Mouse (Mus musculus) layer of hippocampus, adult 11-12 months (tissue): ENCODE data around the gene Ruvbl2.

Experiments
- DNase-seq: peaks from one replicate; pipeline ENCODE4 v3.0.0; 2022; ENCODE audit warnings: low spot score

Ruvbl2 gene

DNA sequence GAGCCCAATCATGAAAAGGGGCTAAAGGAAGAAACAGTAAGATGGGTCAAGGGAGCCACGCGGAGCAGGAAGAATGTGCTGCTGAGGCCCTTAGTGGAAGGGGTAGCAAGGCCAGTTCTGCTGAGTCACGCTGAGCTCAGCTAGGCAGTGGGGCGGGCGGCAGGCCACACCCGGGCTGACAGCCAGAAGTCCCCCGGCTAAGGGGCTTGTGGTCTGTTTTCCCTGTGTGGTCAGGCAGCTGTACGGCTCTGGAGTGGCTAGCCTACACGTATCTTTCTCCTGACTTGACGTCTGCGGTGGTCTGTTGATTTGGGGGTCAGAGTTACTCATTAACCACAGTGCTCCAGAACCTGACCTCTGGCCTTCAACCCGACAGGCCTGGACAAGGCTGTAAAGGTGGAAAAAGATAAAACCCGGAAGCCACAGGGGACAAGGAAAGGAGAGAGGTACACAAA, 23.0 kb upstream of the Ruvbl2 start:
- peak; percentile 56 for DNase-seq

DNA sequence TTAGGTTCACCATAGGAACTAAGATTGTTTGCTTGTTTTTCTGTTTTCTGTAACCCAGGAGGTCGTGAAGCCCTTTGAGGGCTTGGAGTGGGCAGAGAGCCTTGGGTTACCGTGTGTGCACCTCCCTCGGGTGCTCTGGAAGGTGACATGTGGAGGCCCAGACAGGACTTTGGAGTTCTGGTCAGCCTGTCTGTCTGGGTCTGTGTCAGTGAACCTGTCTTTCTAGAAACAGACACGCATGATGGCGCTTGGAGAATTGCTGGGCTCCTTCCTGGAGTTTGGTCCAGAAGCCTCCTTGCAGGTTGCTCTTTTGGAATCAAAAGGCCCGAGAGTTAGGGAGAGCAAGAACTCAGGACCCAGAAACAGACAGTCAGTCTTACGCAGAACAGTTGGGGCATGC, 22.5 kb upstream of the Ruvbl2 start:
- DNase-seq = no peak

DNA sequence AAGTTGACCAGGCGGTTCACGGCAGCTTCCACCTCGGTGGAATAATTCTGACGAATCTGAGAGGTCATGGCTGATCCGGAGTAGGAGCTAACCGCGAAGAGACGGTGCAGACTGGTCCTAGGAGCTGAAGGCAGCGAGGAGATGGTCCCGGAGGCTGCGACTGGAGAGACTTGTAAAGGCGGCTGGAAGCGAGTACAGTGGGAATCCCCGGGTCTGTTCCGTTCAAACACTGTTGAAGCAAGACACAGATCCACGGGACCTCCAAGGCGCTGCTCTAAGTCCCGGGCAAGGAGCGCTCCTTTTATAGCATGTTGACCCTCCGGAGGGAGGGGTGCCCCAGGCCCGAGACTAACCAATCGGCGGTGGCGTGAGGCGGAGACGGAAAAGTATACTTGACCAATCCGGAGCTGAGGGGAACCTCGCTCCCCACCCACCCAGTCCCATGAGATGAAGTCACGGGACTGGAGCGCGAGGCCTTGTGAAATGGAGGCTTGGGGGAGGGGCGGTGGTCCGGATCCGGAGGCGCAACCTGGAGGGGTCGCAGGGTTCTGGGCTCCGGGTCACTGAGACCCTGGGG, 21.8 kb upstream of the Ruvbl2 start, which contains the start of gene Ftl1:
Ftl1 (minus strand) TSS at position 321 of the 577 bp plus-strand sequence.
- peak; percentile 98 for DNase-seq

DNA sequence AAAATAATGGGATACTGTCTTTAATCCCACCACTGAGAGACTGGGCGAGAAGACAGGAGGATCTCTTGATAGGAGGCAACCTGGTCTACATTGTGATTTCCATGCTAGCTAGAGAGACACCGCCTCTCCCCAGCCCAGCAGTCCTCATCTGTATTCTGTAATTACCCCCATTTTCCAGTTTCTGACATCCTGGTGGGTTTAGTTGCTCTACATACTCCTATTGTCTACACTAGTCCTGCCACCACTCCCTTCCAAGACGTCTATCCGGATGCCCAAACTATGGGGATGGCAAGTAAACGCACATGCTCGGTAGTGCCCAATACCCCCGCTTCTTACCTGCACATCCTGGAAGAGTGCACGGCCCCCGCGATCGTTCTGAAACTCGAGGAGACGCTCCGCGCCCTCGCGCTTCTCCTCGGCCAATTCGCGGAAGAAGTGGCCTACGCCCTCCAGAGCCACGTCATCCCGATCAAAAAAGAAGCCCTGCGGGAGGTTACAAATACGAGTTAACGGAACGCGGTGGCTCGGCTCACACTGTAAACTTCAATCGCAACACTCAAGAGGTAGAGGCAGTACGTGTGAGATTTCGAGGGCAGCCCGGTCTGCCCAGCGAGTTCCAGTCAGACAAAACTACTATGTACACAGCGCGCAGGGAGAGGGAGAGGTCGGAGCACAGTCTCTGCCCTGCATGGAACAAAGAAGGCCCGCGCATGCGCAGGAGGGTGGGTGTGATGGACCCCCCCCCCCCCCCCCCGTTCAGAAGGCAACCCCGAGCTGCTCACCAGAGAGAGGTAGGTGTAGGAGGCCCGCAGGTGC, 21.1 kb upstream of the Ruvbl2 start:
- peak; percentile 82 for DNase-seq

DNA sequence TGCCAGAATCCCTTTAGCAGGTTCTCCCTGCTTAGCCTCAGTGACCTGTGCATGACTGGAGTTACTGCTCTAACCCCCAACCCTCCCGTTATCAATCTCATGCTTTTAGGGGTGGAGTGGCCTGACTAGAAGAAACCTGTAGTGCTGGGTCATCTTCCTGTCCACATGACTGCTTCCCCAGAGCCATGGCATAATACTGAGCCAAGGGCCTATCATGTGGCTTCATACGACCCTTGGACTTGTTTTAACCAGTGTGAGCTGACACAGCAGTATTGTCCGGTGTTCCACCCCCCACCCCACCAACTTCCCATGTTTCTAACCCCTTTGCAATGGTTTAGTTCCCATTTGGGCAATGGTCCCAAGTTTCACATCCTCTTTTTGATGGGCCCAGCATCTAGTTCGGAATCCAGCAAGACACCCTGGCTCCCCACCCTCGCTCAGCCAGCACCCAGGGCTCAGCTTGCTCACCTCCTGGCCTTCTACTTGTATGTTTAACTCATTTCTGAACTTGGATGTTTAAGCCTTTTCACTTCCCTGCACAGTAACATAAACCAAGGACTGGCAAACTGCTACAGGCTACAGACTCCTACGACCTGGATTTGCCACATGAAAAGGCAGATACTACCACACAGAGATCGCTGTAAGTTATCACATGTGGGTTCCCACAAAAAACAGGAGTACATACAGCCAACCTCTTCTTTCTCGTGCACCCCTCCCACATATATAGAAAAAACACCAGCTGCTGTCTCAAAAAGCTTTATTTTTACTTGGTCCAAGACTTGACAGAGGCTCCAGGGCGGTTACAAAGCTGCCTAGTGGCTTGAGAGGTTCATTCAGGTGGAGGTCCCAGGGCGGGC, 19.5 kb upstream of the Ruvbl2 start:
- DNase-seq = peak; percentile 46

DNA sequence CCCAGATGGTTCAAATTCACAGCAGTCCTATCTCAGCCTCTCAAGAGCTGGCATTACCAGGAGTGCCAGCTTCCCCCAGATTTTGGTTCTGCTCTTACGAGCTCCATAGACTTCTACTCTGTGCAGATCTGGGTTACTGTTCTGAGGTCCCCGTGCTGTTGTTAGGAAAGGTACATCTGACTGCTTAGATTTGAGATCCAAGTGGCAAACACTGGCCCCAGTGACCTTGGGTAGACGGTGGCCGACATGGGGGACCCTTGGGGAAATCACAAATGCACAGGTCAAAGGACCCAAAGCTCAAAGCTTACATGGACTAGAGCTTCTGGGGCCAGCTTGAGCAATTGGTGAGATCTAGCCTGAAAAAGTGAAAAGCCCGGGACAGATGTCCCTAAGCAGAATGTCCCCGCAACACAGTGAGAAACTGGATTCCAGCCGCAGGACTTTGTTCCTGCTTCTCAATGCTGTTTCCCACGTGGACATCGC, 18.9 kb upstream of the Ruvbl2 start:
- no peak for DNase-seq

DNA sequence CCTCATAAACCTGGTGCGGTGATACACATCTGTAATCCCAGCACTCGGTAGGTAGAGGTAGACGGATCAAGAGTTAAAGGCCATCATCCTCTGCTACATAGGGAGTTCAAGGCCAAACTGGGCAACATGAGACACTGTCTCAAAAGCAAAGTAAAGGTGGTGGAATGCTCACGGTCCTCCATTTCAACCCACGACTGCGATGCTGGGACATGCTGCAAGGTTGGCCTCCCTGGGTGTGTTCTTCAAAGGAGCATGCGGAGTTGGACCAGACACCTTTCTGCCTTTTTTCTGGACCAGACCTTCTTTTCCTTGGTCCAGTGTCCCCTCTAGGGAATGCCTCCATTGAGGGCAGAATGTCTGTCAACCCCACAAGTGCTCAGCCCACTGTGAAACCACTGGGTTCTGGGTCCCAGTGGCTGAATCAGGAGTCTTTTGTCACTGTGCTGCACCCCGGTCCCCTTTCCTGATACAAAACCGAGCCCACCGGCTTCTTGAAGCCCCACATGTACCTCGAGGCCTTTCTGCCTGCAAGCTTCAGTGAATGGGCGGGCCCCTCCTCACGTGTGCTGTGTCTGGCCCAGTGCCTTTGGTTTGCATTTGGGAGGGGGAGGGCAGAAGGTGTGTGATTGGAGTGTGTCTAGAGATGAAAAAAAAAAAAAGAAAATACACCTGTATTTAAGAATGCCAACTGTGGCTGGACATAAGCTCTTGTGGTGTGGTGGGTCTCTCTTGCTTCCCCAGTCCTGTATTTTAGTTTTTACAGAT, 18.2 kb upstream of the Ruvbl2 start:
- no peak for DNase-seq

DNA sequence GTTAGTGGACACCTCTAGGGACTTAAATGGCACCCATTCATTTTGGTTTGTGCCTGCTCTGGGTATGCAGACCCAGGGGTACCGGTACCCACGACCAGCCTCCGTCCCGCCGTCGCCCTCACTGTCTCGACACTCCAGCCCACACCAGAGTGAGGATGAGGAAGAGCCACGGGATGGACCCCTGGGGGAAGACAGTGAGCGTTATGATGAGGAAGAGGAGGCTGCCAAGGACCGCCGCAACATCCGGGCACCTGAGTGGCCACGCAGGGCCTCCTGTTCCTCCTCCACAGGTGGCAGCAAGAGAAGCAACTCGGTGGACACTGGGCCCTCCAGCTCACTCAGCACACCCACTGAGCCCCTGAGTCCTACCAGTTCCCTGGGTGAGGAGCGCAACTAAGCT, 17.1 kb upstream of the Ruvbl2 start:
- DNase-seq = no peak

DNA sequence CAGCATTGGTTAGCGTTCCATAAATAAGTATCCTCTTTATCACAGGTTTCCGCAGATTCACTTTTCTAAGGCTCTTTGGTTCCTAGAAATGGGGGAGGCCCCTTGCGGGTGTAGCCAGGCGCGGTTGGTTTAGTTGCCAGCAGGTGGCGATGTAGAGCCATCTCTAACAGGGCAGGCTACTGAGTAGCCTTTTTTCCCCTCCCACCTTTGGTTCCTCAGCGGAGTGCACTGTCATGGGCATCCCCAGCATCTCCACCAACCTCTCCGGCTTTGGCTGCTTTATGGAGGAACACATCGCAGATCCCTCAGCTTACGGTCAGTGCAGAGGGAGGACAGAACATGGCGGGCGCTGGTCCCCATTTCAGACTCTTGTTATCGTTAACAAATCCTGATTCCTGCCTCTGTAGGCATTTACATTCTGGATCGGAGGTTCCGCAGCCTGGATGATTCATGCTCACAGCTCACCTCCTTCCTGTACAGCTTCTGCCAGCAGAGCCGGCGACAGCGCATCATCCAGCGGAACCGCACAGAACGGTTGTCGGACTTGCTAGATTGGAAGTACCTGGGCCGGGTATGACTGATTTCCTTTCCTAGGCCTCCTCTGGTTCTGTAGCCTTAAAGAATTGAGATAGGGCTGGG, 13.6 kb upstream of the Ruvbl2 start:
- DNase-seq = peak; percentile 91

DNA sequence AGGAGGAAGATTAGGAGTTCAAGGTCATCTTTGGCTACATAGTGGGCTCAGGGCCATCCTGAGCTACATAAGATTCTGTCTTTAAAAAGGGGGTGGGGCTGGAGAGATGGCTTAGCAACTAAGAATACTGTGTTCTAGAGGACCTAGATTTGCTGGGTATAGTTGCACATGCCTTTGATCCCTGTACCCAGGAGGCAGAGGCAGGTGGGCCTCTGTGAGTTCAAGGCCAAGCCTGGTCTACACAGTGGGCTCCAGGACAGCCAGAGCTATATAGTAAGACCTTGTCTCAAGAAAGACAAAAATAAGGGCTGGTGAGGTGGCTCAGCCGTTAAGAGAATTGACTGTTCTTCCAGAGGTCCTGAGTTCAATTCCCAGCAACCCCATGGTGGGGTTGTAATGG, 12.1 kb upstream of the Ruvbl2 start:
- DNase-seq = no peak

DNA sequence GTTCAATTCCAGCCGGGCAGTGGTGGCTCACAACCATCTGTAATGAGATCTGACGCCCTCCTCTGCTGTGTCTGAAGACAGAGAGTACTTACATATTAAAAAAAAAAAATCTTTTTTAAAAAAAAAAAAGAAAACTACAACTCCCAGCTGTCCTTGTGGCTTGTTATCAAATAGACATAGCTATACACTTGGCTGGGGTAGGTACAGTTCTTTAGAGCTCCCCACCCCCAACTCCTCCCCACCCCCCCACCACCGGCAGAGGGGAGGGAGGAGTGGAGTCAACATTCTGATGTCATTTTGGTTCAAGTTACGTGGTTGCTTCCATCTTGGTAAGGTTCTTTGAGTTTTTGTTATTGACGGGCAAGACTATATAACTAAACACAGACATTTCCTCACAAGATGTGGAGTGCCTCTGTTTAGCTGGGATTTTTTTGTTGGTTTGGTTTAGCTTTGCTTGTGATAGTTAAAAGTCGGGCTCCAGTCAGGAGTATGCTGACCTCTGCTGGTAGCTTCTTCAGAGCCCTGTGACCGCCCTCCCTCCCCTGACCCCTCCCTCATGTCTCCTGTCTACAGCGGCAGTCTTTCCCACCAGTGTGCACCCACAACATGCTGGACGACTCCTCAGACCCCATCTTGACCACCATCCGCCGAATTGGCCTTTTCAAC, 9.6 kb upstream of the Ruvbl2 start:
- DNase-seq = no peak

DNA sequence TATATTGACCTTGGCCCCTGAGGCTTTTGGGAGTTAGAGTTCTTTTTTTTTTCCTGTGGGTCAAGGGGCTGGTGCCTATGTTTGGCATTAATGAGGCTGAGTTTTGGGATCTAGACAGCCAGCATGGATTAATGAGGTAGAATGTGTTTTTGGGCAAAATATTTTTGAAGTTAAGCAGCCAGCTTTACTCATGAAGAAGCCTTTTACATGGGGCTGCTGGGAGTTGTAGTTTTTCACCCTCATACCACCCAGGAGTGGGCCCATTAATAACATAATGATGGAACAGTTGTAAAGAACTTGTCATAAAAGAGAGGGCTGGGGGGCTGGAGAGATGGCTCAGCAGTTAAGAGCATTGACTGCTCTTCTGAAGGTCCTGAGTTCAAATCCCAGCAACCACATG, 8.7 kb upstream of the Ruvbl2 start:
- DNase-seq = no peak

DNA sequence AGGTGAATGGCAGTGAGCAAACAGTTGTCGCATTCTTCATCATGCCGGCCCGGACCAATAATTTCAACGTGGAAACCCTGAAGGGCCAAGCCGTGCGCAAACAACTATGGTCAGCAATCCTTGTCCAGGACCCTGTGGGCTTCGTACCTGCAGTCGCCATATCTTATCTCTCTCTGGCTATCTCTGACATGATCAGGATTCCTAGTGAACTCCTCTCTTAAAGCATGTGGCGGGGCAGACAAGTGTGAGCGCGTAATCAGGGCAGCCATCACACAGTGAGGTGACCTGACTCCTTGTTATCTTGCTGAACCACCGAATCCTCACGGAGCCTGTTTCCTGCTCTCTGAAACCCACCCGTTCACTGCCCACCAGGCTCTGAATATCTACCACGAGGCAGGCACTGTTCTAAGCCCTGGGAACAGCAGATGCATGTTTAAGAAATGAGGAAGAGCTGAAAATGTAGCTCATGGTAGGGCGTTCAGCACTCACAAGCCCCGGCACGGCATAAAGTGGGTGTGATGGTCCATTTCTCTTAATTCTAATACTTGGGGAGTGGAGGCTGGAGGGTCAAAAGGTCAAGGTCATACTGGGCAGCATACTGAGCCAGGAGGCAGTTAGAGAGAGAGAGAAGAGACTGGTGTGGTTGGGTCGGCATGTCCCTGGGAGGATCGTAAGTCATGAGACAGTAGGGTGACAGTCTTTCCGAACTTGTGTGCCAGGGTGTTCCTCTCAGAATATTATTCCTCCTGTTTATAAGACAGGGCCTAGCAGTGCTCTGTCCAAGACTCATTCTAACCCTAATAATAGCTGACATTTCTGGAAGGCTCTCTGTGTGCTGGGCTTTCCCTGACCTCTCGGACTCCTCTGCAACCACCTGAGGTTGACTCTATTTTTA, 5.9 kb upstream of the Ruvbl2 start:
- DNase-seq = no peak

DNA sequence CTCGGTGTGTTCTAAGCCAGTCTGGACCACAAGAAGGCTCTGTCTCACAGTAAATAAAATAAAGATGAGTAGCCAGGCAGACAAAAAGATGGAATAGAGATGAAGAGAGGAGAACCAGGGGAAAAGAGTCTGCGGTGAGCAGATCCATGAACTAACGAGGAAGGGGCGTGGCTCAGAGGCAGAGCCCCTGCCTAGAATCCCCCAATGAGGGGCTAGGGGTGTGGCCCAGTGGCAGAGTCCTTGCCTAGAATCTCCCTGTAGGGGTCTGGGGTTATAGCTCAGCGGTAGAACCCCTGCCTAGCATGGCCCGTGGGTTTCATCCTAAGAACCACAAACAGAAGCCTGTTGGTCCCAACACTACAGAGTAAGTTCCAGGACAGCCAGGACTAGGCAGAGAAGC, 850 bp downstream of the Ruvbl2 start:
- DNase-seq = no peak

DNA sequence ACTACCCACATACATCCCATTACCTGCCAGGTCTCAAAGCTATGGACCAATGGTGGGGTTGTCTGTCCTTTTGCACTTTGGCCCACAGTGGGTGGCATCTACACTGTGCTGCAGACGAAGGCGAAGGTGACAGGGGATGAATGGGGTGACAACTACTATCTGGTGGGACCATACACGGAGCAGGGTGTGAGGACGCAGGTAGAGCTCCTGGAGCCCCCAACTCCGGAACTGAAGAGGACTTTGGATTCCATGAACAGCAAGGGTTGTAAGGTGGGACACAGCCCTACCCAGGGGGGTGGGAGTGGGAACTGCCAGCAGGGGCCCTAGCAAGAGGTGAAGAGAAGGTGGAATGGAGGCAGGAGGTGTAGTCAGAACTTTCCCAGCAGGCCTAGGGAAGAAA, 1.5 kb downstream of the Ruvbl2 start:
- no peak for DNase-seq

DNA sequence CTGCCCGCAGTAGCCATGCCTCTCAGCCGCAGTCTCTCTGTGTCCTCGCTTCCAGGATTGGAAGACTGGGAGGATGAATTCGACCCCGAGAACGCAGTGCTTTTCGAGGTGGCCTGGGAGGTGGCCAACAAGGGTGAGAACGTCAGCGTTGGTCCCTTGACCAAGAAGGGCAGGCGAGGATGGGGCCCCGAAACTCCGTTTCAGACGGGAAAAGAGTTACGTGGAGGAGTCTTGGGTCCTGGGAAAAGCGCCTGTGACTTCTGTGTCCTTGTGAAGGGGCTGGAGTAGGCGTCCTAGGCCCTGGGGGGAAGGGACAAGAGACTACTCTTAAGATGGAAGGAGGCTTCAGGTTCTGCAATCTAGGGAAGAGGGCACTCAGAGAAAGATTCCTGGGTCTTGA, 2.9 kb downstream of the Ruvbl2 start:
- DNase-seq = no peak

DNA sequence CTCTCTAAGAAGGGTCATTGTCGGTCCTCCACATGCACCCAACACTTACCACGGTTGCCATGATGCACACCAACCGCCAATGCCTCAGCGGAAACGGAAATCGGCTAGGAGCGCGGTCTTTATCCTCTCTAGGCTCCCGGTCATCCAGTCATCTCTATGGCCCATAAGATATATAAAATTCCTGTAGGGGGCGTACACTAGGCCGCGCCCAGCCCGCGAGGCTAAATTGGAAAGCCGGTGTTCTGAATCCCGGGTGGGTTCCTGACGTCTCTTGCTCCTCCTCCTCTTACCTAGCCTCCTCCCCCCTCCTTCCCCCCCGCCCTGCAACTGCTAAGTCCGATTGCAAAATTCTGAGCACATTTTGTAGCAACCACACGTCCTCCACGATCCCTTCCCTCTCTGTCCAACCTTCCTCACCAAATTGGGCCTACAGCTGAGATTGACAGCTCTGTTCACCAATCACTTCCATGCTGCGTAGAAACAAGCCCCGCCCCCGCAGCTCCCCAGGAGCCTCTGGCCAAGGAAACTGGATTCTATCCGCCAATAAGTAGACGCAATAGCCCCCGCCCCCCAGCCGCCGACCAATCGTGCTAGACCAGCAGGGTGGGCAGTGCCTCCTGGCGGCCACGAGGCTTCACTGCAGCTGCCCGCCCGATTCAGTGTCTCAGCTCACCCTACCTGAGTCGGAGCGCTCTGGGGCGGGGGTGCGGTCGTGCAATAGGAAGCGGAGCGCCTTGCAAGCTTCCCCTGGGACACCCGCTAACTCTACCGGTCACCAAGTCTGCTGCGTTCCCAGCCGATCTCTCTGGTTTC, 3.5 kb downstream of the Ruvbl2 start, which contains the start of gene Gys1:
Gys1 (plus strand) TSS at position 642 of the 813 bp plus-strand sequence.
- peak; percentile 100 for DNase-seq

DNA sequence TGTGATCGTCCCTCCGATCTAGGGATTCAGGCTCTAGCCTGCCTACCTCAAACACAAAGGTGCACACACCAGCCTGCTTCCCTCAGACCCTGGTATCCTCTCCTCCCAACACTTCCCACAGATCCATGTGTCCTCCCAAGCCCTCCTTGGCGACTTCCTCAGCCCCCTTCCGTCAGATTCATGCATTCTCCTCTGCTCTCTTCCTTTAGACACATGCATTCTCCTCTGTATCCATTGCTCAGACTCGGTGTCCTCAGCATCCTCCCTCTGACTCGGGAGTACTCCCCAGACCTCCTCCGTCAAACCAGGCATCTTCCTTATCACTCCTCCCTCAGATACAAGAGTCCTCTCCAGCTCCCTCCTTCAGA, 4.1 kb downstream of the Ruvbl2 start:
- DNase-seq = no peak

DNA sequence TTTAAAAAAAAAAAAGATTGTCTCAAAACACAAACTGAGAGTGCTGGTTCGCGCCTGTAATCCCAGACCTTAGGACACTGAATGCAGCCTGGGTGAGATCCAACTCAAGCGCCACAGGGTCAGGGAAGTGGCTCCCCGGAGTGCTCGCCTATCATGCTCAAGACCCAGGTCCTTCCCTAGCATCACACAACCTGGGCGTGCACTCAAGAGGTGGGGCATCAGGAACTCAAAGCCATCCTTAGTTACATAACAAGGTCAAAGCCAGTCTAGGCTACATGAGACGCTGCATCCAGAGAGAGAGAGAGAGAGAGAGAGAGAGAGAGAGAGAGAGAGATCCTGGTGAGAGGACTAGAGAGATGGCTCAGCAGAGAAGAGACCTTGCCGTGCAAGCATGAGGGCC, 11.3 kb downstream of the Ruvbl2 start:
- DNase-seq = no peak
